Mouse (Mus musculus): Measurements from ENCODE around the gene Trim40. TPM values are rescaled to one million over a fixed set of nuclear protein-coding genes. Genes with fewer than 3 reads are reported as not detected.

The Trim40 gene
- not detected in 2 replicates for total RNA-seq (2017)

DNA sequence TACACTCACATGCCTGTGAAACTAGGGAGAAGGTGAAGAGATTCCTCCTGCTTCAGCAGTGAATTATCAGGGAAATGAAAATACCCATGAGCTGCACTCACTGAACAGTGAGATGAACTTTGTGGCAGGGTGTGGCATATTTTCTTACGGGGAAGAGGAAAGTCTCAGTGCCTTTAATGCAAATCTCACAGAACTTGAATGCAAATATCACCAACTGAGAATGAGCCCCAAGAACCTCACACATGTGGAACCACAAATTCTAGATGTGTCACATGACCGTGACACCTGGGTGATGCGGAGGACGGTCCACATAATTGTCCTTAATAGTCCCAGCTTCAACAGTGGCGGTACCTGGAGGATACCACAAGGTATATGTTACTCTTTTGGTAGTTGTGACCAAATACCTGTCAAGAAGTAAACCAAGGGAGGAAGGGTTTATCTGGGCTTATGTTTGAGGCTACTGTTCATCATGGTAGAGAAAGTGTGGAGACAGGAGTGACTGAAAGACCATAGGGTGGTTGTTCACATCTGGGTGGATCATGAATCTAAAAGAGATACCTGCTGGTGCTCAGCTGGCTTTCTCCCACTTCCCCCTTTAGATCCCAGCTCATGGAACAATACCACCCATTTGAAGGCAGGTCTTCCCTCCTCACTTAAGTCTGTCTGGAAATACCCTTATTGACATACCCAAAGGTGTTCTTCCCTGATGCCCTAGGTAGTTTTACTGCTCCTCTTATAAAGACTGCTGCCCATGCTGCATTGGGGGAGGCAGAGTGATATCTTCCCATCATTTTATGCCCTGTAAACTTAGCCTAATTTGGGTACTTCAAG, at the start of gene Trim40:
Trim40 (minus strand) TSS at position 51 of the 831 bp plus-strand sequence.
- no peak for ATAC-seq (replicated peaks; ENCODE audit: low read depth, poor library complexity, severe bottlenecking)

DNA sequence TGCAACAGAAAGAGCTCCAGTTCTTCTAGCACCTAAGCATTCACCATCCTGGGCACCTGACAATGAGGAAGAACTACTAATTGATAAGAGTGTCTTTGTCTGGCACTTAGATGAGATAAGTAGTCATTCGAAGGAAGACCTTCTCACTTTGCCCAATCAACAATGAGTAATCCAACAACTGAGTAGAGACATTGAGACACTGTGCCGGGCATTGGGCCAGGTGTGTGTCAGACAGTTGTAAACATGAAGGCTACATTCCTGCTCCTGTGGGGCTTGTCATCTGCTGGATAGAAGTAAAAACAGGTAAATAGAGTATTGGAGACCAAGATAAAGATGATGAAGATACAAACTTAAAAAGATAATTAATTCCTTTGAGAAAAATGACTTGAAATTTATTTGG, 48.1 kb upstream of the Trim40 start:
- no peak for ATAC-seq (replicated peaks; ENCODE audit: low read depth, poor library complexity, severe bottlenecking)

DNA sequence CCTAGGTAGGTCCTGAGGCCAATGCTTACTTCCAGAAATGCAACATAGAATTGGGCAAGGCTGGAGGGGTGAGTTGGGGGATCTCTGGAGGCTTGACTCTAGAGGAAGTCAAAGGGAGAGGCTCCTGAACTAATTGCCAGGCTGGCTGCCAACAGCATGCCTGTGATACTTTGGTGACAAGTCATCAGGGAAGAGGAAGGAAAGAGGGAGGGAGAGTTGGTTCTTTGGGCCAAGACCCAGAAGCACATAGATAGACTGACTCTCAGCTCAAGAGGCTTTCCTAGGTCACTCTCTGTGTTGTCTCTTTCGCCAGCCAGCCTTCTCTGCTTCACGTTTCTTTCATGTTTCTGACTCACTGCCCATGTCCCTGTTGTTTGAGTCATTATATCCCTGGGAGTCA, 41.9 kb upstream of the Trim40 start:
- no peak for ATAC-seq (replicated peaks; ENCODE audit: low read depth, poor library complexity, severe bottlenecking)

DNA sequence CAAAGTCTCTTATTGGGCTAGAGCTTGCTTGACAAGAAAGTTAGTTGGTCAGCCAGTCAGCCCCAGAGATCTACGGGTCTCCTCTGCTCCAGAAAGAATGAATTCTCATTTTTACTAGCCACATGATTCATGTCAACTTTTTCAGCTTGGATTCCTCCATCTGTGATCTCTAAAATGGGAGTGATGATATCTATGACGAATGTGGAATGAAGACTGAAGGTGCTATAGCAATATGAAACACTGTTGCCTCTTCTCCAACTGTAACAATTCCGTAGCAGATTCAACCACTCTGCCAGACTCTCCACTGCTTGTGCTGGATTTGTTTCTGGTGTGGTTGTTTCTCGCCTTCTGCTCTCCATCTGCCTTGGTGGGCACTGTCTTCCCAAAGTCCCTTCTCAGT, 41.2 kb upstream of the Trim40 start:
- no peak for ATAC-seq (replicated peaks; ENCODE audit: low read depth, poor library complexity, severe bottlenecking)

DNA sequence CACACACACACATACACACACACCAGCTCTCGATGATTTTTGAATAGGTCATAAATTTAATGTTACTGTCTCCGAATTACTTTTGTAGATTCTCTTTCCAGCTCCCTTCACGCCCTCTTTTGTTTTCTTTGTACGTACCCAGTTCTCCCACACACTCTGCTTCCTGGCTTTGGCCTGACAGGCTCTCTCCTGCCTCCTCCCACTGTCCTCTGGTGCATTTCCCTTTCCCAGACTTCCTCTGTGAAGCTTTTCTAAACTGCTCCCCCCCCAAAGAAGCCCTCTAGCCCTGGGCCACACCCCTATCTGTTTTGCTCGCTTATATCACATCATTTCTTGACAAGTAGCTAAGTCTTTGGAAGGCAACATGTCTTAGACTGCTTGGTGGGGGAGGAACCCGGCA, 40.3 kb upstream of the Trim40 start:
- ATAC-seq (replicated peaks; ENCODE audit: low read depth, poor library complexity, severe bottlenecking), result no peak

DNA sequence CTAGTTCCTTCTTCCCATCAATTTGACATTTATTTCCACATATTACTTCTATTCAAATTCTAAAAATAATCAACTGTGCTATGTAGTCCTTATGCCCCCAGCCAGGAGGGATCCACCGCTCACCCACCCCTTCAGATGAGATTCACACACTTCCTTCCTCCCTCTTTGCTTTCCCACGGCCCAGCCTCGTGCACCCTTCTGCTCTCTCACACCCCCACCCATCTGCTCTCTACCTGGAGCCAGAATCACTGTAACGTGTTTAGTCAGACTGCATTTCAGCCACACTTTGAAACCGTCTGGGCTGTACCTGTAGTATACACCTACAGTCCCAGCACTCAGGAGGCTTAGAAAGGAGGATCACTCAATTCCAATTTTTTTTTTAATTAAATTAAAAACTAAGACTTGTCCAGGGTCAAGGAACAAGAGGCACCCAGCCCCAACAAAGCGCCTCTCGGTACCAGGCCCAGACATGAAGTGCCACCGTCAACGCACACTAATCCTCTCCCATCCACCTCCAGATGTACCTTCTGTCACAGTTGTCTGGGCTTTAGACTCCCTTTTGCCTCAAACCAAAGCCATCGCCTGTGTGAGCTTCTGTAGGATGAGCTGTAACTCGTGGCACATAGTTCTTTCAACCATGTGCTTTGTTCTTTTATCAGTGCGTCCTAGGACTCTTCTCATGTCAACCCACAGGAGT, 39.5 kb upstream of the Trim40 start:
- no peak for ATAC-seq (replicated peaks; ENCODE audit: low read depth, poor library complexity, severe bottlenecking)

DNA sequence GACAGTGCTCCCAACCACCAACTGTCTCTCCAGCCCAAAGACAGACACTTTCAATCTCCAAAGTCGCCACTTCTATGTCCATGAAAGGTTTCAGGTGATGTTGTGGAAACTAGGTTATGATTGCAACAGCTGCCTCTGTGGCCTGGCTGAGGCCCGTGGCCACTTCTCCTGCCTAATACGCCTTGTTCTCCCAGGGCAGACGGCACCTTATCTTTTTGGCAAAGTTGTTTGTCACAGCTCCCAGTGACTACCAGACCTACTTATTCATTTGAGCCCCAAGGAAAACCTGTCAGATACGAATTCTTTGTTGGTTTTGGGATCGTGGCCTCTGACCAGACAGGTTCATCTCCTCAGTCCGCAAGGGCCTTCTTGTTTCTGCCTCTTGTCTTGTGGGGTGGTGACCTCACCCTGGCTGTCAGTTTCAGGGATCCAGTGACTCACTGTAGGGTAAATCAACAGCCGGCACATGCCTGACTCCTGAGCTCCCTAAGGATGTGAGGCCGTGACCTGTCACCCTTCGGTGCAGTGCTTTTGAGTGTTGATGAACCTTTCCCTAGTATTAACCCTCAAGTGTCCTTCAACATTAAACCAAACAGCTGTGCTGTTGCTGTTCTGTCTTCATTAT, 37.7 kb upstream of the Trim40 start:
- ATAC-seq (replicated peaks; ENCODE audit: low read depth, poor library complexity, severe bottlenecking), result no peak

DNA sequence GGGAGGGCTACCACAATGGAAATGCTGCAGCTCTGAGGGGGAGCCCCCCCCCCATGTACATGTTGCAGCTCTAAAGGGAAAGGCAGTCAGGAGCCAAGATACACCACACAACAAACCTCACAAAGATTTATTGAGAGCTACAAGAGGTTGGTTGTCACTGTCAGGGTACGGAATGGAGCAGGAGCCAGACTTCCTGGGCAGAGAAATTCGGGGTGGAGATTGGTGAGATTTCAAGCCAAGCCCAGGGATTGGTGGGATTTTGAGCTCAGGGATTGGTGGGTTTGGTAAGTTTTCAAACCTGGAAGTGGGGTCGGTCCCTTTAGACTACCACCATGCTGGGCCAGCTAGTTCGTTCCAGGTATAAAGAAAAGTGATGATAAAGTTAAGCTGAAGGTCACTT, 33.6 kb upstream of the Trim40 start:
- ATAC-seq (replicated peaks; ENCODE audit: low read depth, poor library complexity, severe bottlenecking), result no peak

DNA sequence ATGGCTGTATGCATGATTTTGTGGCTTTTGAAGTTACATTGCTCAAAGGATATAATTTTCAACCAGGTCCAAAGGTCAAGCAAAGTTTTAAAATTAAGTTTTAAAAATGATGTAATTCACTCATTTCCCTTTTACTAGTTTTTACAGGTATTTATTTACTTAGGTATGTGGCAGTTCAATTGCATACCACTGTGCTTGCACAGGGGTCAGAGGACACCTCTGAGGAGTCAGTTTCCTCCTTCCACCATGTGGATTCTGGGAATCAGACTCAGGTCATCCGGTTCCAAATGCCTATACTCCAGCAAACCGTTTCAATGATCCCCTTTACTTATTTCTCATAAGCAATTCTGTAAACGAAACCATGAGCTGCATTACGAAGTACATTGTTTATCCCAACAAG, 32.8 kb upstream of the Trim40 start:
- ATAC-seq (replicated peaks; ENCODE audit: low read depth, poor library complexity, severe bottlenecking), result no peak

DNA sequence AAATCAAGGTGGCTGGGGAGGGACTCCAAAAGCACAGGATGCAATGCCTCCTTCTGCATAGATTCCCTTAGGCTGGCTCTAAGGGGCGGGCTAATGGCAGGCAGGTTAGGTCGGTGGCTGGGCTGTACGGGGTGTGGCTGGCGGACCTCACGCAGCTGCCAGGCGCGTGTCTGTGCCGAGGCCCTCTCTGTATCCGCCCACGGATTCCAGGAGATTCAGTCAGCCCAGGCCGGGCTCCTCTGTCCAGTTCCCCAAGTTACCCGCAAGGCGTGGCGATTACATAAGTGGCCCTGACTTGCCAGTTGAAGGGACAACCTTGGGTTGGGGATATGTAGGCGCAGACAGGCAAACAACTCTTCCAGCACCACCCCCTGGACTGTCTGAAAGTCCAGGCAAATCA, 30.3 kb upstream of the Trim40 start:
- no peak for ATAC-seq (replicated peaks; ENCODE audit: low read depth, poor library complexity, severe bottlenecking)

DNA sequence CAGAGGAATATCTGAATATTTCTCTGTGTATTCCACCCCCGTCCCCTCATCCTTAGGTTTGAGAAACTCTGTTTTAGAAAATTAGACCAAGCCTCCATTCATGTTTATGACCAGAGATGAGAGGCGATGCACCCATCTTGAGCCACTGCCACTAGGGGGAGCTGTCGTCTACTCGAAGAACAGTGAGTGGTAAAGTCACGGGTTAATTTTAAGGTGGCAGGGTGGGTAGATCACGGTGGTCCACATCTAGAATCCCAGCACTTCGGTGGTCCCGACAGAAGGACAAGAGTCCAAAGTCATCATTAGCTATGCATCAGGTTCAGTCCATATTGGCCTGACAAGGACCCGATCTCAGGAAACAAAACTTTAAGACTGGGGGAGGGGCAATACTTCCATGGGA, 25.2 kb upstream of the Trim40 start:
- peak; percentile 80 for ATAC-seq (replicated peaks; ENCODE audit: low read depth, poor library complexity, severe bottlenecking)

DNA sequence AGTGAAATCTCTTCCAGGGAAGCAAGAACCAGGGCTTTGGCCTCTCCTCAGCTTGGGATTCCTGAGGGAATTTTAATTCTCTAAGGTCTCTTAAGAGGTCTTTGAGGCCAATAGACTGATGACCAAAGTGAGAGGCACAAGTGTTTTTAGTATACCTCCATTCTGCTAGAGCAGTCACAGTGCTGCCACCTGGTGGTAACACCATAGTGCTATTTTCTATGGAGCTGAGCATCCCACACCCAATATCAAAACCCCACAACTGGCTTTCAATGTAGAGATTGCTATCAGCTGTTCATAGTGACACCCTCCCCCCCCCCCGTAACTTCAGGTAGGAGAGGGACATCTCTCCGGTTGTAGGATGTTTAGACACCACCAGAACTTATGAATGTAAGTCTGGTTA, 24.2 kb upstream of the Trim40 start:
- ATAC-seq (replicated peaks; ENCODE audit: low read depth, poor library complexity, severe bottlenecking), result peak; percentile 84

DNA sequence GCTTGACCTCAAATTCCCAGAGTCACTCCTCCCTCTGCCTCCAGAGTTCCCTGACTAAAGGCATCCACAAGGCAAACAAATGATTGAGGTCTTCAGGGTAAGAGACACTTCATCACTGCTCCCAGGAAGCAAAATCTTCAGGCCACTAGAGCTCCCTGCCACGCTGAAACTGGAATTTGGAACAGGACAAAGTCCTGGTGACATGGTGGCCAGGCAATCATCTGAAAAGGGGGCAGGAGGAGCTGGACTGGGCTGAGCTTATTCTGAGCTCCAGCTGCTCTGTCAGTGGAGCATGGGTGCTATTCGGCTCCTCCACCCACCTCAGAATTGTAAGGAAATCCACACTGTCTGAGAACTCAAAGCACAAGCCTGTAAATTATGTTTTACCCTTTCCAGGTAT, 22.1 kb upstream of the Trim40 start:
- no peak for ATAC-seq (replicated peaks; ENCODE audit: low read depth, poor library complexity, severe bottlenecking)

DNA sequence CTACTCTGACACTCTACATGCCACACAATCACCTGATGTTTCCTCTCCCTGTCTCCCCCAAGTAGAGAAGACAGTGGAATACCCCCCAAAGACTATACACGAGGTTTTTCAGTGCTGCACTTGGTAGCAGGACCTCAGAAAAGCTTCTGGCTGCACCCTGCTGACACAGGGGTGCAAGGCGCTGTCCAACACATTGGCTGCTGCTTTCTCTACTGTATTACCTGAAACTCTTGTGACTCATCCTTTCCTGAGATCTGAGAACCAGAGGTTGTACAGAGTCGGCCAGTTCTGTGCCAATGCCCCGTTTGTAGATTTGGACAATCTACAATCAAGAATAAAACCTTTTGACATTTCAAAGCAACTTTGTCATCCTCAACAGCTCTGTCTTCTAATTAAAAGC, 19.9 kb upstream of the Trim40 start:
- ATAC-seq (replicated peaks; ENCODE audit: low read depth, poor library complexity, severe bottlenecking), result no peak

DNA sequence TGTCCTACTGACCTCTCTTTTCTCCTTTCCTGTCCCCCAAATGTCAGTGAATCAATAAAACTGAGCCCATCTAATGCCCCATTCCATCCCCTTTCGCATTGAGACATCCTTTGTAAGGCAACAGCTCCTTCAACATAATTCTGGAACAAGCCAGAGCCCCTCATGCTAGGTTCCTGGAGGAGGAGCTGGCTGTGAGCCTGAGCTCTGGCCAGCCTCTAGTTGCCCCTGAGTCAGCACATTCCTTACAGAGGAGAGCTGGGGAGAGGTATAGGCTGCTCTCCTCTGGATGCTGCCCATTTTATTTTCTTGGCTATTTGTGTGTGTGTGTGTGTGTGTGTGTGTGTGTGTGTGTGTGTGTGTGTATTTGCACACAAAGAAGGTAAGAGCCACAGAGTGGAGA, 18.3 kb upstream of the Trim40 start:
- ATAC-seq (replicated peaks; ENCODE audit: low read depth, poor library complexity, severe bottlenecking), result no peak

DNA sequence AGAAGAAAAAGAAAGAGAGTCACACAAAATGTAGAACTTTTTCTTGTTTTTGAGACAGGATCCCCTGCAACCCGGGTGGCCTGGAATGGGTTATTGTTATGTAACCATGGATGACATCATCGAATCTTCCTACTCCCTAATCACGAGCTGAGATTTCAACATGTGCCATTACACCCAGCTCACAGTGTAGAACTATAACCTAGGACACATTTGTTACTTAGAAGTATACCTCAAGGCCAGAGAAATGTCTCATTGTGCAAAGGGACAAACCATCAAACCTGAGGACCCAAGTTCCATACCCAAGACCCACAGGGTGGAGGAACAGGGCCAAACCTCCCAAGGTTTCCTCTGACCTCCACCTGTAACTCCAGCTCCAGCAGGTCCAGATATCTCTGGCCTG, 13.7 kb upstream of the Trim40 start:
- ATAC-seq (replicated peaks; ENCODE audit: low read depth, poor library complexity, severe bottlenecking), result no peak

DNA sequence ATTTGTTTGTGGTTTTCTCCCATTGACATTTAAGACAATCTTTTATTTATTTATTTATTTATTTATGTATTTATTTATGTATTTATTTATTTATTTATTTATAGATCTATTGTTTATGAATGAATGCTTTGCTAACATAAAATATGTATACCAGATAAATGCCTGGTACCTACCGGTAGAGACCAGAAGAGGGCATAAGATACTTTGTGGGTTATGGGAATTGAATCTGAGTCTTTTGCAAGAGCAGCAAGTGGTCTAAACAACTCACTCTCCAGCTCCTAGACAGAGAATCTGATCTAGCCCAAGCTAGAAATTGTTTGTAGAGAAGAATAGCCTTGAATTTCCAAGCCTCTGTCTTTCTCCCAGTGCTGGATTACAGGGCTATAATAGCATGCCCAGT, 10.8 kb upstream of the Trim40 start:
- 0 out of 2 replicates have a peak, but pooled peaks have one; percentile 45 for ATAC-seq (replicated peaks; ENCODE audit: low read depth, poor library complexity, severe bottlenecking)

DNA sequence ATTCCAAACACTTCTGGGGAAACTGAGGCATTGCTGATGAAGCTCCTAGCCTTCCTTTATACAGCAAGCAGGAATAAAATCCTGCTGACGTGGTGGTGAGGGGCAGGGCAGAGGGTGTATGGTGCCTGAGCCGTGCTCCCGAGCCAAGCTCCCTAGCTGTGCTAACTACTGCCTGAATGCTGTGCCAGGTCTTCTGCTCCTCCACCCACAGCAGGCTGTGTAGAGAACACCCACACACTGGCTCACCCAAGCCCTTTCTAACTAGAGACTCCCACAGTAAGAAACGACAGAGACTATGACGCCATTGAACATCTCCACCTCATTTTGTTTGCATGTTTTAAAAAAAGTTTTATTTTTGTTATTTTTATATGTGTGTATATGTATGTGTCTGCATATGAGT, 10.1 kb upstream of the Trim40 start:
- no peak for ATAC-seq (replicated peaks; ENCODE audit: low read depth, poor library complexity, severe bottlenecking)

DNA sequence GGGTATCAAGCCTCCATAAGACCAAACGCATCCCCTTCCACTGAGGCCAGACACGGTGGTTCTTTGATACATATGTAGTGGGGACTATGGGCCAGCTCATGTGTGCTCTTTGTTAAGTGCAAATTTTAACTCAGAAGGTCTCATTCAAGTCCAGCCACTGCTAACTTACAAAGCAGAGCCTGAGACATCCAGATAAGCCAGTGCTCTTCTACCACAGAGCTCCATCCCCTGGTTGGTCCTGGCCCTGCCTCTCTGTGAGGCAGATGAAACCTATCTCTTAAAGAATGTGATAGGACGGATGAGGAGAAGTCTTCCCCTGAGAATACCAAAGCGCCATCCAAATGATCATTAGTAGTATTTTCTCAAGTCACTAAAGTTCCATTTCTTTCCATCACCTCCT, 9.5 kb upstream of the Trim40 start:
- ATAC-seq (replicated peaks; ENCODE audit: low read depth, poor library complexity, severe bottlenecking), result 0 out of 2 replicates have a peak, but pooled peaks have one; percentile 39

DNA sequence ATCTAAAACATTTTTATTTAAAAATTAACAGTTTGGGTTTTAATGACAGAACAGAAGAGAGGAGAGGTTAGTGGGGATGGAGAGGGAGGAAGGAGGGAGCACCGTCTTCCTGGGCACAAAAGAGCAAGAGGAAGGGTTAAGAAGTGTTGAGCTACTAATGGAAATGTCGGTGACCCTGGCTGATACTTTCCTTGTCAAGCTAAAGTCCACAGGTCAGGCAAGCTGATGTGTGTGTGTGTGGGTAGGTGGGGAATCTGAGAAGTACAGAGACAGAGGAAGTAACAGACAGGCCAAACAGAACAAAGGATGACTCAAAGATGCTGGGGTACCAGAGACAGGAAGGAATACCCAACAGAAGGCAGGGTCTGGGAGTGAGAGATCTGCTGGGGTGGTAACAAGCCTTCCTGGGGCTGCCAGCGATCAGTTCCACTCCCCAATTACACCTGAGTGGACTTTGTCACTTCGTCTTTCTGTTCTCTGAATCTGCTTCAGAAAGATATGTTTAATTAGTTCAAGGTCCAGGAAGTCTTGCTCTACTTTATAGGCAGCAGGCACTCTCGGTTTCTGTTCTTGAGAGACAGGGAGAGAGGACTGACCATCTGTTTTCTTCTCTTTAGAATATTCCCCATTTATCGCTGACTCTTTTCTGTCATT, 7.8 kb upstream of the Trim40 start, which contains the start of gene Trim31:
Trim31 (plus strand) TSS at position 567 of the 654 bp plus-strand sequence.
- no peak for ATAC-seq (replicated peaks; ENCODE audit: low read depth, poor library complexity, severe bottlenecking)

DNA sequence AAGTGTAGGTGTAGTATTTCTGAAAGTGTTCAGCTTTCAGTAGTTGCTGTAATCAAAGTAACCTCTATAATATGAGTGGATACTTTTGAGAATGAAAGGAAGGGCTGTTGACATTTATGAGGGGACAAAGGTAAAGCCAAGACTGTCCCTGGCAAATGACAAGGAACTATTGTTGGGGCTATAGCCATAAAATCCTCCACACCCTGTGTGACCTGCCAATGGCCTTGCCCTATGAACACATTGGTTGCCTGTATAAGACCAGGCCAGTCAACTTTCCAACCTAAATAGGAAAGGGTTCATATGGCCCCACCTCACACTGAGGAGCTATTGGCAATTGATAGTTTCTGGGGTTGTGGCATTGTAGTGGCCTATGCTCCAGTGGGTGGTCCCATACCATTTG, 7.1 kb upstream of the Trim40 start:
- no peak for ATAC-seq (replicated peaks; ENCODE audit: low read depth, poor library complexity, severe bottlenecking)

All from common myeloid progenitor, adult 5-6 weeks (primary cell).